In the genomic region with DNA sequence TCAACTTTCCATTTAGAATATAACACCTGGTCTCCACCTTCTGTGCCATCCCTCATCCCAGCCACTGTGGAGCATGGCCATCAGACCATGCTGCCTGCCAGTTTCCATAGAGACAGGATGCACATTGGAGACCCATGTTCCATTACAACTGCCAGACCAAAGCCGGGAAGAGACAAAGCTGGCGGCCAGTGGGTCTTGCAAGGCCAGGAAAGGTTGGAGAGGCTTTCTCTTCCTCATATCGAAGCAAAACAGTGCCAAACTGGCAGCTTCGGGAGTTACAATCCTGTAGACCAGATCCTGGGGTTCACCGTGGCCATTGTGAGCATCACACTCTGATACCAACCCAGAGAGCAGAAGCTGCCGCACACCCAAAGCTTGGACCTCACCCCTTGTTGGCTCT, we compare ENCODE assay signal across 19 mouse cellular contexts.
DNase-seq lines count a peak whose midpoint lies in the region; ATAC-seq lines count a peak whose summit lies in the region.
"Had no signal": no experiment of that assay in that cellular context is flagged by ENCODE, and none has a peak within 500 bp of the region (broad histone marks: within the 10 kb centered on the region; RNA-seq: fewer than 3 reads in every experiment).

No protein-coding gene starts in this region.

- H3K4me2 ChIP-seq in neural tube, embryonic 12.5 days (replicated peaks) = no peak overlapping the region
- H3K4me2 ChIP-seq: embryonic facial prominence, embryonic 12.5 days; limb, embryonic 13.5 days; midbrain, embryonic 13.5 days had no signal

- H3K4me3 ChIP-seq in neural tube, embryonic 12.5 days = no peak overlapping the region
- H3K4me3 ChIP-seq: embryonic facial prominence, embryonic 12.5 days; limb, embryonic 13.5 days; midbrain, embryonic 13.5 days had no signal

- peak; percentile 15 to 39 for DNase-seq in layer of hippocampus, postnatal 10 days (ENCODE audit: low spot score in 2 of 2)
- no peak for DNase-seq in layer of hippocampus, adult 18-20 months (ENCODE audit: low spot score in 2 of 2)
- DNase-seq in cerebellum, adult 11-12 months = peak; percentile 83
- DNase-seq in cerebellum, postnatal 25 days = peak; percentile 75 to 77
- DNase-seq in frontal cortex, postnatal 36 days (ENCODE audit: low spot score in 2 of 2) = no peak
- no peak for DNase-seq in urinary bladder, postnatal 10 days (ENCODE audit: low spot score)
- DNase-seq: adrenal gland, adult 2 months; heart, adult 18-20 months; kidney, adult 8-10 months; kidney, postnatal 36 days; thymus, postnatal 4 days had no signal

- no peaks in the 10 kb centered on the region for H3K9me3 ChIP-seq in neural tube, embryonic 12.5 days
- H3K9me3 ChIP-seq: embryonic facial prominence, embryonic 12.5 days; limb, embryonic 13.5 days; midbrain, embryonic 13.5 days had no signal

- H3K27me3 ChIP-seq in neural tube, embryonic 12.5 days (replicated peaks) = no peaks in the 10 kb centered on the region
- H3K27me3 ChIP-seq: embryonic facial prominence, embryonic 12.5 days; limb, embryonic 13.5 days; midbrain, embryonic 13.5 days had no signal

- 82% methylated on average over 6 of the region's 6 CpGs for WGBS in neural tube, embryonic 12.5 days

- H3K27ac ChIP-seq in neural tube, embryonic 12.5 days = no peak overlapping the region
- H3K27ac ChIP-seq: embryonic facial prominence, embryonic 12.5 days; limb, embryonic 13.5 days; liver, embryonic 14.5 days; midbrain, embryonic 13.5 days had no signal

- H3K9ac ChIP-seq in neural tube, embryonic 12.5 days = no peak overlapping the region
- H3K9ac ChIP-seq: embryonic facial prominence, embryonic 12.5 days; limb, embryonic 13.5 days; liver, embryonic 14.5 days; midbrain, embryonic 13.5 days had no signal

- peak; percentile 41; the same call in 1 of the 2 replicates for ATAC-seq in neural tube, embryonic 12.5 days (ENCODE audit: low FRiP score, low read depth)
- ATAC-seq in inflammation-experienced regulatory T-cells, adult 6 months = no peak
- ATAC-seq: forebrain, embryonic 16.5 days; lung, postnatal 0 days; midbrain, embryonic 13.5 days had no signal

- no peaks in the 10 kb centered on the region for H3K4me1 ChIP-seq in neural tube, embryonic 12.5 days
- H3K4me1 ChIP-seq: embryonic facial prominence, embryonic 12.5 days; limb, embryonic 13.5 days; midbrain, embryonic 13.5 days had no signal

- no peaks in the 10 kb centered on the region for H3K36me3 ChIP-seq in neural tube, embryonic 12.5 days
- H3K36me3 ChIP-seq: embryonic facial prominence, embryonic 12.5 days; limb, embryonic 13.5 days; midbrain, embryonic 13.5 days had no signal

Comparison
In these comparisons a context has a peak if more than half of its experiments do, and no peak if none do; other contexts are left out.
1. DNase-seq: peak in layer of hippocampus, postnatal 10 days (2 of 2), cerebellum, adult 11-12 months (single experiment) and cerebellum, postnatal 25 days (2 of 2); none in layer of hippocampus, adult 18-20 months (0 of 2), frontal cortex, postnatal 36 days (0 of 2) and urinary bladder, postnatal 10 days (single experiment).